Mouse (Mus musculus): Measurements from ENCODE around the gene Sestd1.

Gene Sestd1

DNA sequence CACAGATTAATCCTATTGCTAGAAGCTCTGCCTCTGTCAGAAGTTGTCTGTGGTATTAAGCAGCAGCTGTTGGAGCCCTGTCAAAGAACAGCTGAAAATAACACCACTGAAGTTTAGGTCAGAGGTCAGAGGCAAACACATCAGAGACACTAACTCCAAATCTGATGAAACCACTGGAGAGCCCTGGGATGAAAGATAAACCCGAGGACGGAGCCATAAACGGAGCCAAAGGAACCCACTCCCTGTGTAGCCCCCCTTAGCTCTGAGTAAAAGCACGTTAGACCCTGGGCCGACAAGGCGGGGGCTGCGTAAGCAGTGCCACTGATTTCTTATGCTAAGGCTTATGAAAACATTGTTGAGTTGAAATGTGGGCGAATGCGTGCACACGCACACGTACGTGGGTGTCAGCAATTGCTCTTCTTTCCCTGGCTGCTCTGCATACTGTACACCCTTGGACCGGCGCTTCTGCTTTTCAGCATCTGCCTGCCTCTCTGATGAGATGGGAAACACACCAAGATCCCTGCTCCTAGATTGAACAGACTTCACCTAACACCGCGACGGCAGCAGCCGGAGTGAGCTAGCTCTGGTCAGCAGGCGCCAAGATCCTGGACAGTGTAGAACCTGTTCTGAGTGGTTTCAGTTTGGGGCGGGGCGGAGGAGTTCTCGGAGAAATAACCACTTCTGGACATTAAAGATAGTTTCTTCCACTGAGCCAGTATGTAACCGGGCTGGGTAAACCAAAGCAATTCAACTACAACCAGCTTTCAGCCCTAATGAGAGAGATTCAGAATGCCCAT, 108.8 kb downstream of the Sestd1 start:
- DNase-seq = peak; percentile 12

DNA sequence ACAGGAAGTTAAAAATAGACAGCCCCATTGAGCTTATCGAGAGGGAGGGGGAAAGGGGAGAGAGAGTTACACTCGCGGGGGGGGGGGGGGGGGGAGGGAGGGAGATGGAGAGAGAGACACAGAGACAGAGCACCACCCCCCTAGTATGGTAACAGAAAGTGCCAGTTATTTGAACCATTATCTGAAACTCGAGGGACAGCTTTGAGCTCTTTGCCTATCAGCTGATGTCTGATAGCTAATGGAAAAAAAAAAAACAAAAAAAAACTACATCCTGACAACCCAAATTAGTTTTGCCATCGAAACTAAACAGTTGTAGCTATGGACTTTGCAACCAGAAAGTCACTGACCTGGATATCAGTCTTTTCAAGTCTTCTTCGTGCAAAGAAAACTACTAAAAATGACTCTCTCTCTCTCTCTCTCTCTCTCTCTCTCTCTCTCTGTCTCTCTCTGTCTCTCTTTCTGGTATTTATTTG, 109.7 kb downstream of the Sestd1 start, which contains the start of gene Ccdc141:
TSS of gene Ccdc141 (minus strand) at position 4 of the 473 bp plus-strand sequence.
- no peak for DNase-seq

DNA sequence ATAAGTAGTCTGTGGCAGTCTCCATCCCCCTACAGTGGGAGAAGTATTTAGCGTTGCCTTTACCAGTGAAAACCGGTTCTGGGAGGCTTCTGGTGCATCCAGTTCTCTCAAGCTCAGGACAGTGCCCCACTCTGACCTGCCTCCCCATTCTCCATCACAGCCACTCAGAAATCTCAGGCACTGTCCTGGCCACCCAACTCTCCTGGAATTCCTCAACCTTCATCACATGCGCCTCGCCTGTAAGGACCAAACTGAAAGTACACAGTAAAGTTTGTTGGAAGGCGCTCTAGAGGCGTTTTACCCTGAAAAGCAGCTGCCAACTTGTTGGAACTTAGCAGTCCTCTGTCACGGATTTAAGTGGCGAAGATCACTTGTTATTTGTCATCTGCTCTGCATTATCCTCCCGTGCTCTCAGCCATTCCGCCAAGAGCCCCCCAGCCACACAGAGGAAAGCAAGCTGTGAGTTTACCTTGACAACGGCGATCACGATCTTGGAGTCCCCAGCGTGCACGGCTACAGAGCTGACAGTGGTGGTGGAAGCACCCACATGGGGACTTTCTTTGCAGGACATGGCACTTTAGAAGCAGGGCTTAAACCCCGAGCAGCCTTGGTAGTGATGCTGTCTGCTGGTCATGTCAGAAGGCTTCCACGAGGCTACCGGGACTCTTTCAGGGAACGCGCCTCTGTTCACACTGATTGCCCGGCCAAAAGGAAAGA, 110.3 kb downstream of the Sestd1 start:
- peak; percentile 54 for DNase-seq

DNA sequence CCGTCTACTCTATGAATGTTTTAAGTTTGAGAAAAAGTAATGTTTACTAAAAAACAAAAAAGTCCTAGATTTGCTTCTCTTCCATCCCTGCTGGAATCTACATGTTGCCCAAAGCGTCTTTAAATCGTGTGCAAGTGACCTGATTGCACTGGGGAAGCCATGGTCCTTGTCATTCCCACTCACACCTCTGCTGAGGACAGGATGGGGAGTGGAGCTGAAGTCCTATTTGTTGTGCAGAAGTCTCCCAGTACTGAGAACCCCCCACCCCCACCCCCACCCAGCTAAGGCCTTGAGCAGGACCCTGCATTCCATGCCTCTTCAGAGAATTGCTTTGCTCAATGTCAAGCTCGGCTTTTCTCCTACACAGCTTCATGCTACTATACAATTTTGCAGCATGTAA, 111.2 kb downstream of the Sestd1 start:
- DNase-seq = no peak

DNA sequence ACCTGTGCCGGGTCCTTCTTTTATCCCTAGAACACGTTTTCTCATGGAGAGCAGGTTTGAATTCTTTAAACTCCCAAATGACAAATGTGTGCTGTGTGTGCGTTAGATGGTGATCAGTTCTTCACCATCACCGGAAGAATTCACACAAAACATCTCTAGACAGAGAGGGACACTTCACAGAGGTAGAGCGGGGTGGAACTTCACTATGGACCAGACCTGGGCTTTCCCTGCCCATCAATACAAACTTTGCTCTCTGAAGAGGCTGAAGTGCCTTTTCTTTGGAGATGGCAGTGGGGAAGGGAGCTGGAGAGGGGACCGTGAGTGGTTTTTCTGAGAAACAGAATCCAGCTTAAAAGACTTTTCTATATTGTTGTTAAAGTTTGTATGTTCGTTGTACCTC, 111.6 kb downstream of the Sestd1 start:
- no peak for DNase-seq

DNA sequence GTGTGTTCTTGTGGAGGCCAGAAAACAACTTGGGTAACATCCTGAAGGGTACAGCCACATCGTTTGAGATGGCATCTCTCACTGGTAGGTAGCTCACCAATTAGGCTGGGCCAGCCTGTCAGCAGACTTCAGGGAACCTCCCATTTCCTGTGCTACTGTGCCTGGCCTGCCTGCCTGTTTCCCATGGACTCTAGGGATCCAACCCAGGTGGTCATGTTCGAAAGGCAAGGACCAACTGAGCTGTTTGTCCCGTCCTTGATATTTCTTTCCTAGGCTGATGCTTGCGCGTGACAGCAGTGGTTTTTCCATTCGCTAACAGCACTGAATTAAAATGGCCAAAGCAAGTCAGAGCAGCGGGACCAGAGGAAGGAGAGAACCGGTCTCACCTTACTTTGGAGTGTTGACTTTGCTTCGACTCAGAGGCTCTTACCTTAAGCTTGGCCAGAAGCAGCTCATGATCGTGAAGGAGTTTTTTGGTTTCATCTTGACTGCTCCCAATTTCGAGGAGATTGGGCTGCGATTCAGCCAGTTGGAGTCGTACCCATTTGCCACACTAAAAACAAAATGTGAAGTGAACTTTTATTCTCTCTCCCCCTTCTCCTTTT, 112.2 kb downstream of the Sestd1 start:
- DNase-seq = no peak

DNA sequence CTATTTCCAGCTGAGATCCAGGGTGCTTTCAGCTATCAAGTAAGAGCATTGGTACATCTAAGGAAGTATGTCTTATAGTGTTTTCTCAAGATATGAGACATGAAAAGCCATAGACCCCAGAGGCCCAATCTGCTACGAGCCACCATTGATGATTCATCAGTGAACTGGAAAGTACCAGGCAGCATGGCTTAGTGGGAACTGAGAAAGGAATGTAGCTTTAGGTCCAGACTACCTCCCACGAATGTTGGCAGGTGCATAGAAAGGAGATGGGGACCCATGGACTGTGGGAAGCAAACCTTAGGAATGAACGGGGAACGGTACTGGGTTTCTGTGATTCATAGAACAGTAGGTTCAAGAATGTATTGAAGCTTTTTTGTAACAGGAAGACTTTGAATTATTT, 114.0 kb downstream of the Sestd1 start:
- DNase-seq = no peak

DNA sequence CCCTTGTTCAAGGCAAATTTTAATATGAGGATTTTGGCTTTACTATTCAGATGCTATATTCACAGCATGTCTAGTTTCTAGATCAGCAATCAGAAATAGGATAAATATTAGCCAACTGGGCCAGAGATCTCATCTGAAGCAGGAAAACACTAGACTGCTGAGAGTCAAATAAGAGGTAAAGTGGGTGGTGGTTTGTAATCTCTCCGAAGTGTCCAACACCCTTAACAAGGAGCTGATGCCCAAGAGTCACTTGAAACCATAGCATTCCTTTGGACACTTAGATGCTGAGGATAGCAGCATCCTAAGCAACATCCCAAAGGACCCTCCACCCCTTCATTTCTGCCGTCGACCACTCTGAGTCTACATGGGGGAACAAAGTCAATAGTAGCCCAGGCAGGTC, 115.7 kb downstream of the Sestd1 start:
- no peak for DNase-seq

DNA sequence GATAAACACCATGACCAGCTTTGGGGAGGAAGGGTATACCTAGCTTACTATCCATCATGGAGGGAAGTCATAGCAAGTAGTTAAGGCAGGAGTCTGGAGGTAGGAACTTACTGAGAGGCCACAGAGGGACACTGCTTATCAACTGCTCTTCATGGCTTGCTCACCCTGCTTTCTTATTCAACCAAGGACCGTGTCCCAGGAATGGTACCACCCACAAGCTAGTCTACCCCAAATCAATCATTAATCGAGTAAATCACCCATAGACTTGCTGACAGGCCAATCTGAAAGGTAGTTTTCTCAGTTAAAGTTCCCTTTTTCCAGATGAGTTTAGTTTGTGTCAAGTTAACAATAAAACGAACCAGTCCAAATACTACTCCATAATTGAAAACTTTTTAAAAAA, 117.0 kb downstream of the Sestd1 start:
- no peak for DNase-seq

DNA sequence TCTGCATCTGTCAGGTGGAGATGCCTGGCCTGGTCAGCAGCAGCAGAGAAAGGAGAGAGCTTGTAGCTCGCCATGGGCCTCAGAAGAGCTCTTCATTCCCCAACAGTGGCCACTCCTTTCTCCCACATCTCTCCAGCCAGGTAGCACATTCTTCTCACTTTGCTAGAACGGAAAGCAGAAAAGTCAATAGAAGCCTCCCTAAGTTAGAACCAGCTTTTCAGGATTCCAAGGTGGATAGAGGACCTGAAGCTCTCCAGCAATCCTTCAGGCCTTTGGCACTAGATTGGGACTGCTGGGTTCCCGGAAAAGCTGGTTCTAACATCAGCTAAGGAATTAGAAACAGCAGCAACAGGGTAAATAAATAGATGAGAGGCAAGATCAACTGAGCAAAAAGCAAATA, 118.3 kb downstream of the Sestd1 start:
- no peak for DNase-seq

DNA sequence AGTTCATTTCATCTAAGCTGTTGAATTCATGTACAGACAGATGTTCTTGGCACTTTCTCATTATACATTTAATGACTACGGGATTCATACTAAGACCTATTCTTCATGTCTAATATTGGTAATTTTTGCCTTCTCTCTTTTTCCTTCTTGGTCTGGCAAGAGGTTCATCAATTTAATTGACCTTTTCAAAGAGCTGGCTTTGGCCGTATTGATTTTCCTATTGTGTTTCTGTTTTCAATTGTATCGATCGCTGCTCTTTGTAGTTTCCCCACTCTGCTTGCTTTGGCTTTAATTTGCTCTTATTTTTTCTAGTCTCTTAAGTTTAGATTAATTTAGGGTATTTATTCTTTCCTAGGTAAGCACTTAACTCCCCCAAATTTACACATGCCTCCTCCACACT, 122.8 kb downstream of the Sestd1 start:
- DNase-seq = no peak

DNA sequence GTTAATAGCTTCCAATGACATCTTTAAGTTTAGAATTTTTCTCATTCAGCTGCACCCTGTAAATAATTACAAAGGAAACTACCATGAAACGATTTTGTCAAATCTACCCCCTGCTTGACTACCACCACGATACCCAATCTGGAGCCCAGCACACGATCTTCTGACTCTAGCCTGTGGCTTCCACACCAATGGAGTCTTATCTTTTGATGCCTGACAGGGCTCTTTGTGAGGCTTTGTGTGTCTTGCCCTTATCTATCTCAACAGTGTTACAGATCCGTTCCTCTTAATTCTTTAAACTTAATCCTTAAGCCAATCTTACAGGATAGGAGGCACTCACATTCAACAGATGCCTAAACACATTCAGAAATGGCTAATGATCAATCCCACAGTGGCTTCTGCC, 126.3 kb downstream of the Sestd1 start:
- DNase-seq = no peak

DNA sequence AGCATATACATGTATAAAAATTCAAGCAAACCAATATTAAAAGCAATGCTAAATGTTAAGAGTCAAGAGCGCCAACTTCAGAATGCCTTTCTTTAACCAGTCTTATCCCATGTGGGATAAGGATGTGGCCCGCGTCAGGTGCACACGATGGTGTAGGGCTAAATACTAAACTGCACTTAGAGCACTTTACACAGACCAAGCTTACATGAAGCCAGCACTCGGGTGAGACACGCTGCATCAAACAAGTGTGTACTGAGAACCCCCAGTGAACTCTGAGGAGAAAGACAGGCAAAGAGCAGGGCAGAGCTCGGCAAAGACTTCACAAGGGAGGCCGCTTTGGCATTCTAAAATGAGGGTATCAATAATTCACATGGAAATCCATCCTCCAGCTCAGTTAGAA, 129.1 kb downstream of the Sestd1 start:
- no peak for DNase-seq

DNA sequence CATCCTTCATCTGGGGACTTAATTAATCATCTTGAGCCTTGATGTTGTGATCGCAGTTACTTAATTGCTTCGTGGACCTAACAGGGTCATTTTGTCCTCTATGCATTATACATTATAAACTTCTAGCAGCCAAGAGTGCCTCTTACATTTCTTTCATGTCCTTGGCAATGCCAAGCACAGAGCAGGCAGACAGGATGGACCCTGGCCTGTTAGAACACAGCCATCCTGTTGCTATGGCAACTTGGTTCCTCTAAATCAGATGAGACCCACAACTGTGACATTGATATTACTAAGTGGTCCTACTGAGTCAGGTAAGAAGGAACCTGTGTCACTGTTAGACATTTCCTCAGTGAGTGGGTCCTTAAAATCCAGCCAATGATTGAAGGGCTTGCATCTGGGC, 130.8 kb downstream of the Sestd1 start:
- DNase-seq = no peak

DNA sequence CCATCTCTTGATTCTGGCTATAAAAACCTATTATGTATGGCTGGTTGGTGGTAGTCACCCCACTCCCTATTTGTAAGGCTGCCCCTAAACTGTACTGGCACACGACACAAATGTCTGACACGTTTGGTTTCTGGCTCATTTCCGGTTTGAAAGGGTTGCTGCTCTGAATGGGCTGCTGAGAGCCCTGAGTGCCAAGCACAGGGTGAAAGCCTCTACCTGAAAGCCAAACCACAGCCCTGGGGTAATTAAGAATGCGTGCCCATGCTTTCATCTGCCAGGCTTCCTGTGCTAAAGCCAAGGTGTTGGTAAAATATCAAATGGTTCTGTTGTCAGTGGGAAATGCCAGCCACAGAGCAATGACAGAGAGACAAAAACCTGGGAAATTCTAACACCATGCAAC, 132.2 kb downstream of the Sestd1 start:
- DNase-seq = no peak

DNA sequence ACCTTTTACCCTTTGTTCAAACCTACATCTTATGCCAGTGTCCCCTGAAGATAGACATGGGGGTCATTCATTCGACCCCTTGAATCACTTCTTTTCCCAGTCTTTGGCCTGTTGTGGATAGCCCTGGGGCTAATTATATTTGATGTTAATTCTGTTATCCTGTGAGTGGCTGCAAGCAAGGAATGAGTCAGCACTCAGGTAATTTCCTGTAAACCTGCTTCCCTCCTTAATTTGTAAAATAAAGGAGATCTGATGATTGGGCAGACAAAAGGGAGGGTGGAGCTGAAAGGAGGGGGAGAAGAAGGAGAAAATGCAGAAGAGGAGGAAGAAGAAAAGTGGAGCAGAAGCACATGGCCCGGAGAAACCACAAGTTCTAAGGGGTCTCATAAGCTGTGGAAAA, 133.4 kb downstream of the Sestd1 start:
- no peak for DNase-seq

DNA sequence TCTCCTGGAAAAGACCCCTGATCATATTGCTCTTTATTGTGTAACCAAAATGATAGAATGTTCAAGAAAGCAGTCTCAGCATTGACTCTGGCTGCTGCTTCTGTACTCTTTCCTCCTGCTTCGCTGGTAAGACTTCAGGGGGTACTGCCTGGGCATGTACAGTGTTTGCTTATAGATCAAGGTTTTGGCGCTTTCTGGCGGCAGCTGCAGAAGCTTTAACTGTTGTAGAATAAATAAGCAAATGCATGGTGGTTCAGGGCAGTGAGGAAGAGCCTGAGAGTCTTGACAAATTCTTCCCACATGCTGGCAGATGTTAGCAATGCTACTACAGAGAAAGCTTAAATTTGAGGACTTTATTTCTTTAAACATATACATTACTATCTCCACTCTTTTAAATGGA, 134.1 kb downstream of the Sestd1 start:
- no peak for DNase-seq

DNA sequence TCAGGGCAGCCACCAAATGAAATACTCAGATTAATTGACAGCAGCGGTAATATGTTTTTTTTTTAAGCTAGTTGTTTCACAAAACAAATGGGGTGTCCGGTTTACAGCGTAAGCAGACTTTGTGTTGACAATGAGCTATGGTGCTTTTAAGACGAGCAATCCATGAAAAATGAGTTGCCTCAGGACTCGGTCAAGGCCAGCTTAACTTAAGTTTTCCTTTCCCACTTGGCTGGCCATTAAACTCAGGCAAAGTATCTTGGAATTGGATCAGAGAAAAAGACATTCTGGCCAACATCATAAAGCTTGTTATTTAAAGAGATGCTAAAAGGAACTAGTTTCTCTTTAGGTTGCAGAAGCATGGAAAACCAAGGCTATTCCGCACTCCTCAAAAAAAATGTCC, 136.9 kb downstream of the Sestd1 start:
- DNase-seq = no peak

DNA sequence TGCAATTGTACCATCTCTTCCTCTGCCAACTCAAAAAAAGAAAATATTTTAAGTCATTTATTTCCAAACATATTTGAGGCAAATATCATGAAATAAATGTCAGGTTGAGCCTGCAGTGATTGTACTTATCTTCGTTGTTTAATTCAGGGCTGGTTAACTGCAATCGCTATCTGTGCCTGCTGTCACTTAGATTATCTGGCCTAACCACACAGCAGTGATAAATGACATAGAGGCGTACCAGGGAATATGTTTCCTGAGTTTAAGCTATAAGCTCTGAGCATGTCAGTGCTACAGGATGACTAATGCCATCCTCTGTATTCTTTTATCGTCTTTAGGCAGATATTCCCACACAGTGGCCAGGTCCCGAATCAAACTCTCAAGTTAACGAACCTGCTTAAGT, 141.5 kb downstream of the Sestd1 start:
- no peak for DNase-seq

DNA sequence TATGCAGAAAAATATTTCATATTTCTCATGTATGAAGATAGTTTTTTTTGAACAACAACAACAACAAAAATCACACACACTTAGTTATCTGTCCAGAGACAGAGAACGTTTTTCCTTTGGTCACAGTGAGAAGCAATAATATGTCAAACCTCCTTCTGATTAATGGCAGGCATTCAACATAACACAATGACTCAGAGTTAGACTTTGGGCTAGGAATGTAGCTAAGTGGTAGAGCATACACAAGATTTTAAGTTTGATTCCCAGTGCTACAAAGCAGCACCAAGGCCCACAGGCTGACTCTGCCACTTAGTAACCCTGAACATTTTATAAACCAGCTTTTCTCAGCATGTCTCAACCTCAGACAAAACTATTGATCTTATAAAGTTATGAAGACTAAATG, 145.5 kb downstream of the Sestd1 start:
- DNase-seq = no peak

DNA sequence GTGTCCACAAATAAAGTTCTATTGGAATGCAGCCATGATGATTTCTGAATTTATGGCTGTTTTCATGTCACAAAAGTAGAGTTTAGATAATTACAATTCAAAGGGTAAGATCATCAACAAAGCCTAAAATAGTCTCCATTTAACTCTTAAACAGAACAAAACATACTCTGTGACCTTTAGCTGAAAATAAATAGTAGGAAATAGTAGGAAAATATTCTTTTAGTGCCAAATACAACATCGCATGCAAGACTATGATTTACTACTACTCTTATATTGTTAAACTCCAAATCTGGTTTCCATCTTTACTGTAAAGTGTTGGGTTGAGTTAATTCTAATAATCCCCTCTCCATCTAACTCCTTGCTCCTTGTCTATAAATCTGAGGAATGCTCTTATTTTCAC, 147.0 kb downstream of the Sestd1 start:
- no peak for DNase-seq

Data from thymus, postnatal 4 days (tissue).